Mouse (Mus musculus) activated CD4-positive, CD25-positive, alpha-beta regulatory T cell, adult 9 weeks (primary cell): ENCODE results near the gene Sec31b. TPM values are rescaled to one million over a fixed set of nuclear protein-coding genes. Genes with fewer than 3 reads are reported as not detected.

ENCODE experiments used
- polyA plus RNA-seq: library from polyadenylated mRNA; unstranded; fragments of 100-300 nt; shearing (Covaris generic); gene quantifications from one replicate; pipeline ENCODE4 v1.2.1, GENCODE M21; 2017

Sec31b gene
- polyA plus RNA-seq, result 5.9 TPM

DNA sequence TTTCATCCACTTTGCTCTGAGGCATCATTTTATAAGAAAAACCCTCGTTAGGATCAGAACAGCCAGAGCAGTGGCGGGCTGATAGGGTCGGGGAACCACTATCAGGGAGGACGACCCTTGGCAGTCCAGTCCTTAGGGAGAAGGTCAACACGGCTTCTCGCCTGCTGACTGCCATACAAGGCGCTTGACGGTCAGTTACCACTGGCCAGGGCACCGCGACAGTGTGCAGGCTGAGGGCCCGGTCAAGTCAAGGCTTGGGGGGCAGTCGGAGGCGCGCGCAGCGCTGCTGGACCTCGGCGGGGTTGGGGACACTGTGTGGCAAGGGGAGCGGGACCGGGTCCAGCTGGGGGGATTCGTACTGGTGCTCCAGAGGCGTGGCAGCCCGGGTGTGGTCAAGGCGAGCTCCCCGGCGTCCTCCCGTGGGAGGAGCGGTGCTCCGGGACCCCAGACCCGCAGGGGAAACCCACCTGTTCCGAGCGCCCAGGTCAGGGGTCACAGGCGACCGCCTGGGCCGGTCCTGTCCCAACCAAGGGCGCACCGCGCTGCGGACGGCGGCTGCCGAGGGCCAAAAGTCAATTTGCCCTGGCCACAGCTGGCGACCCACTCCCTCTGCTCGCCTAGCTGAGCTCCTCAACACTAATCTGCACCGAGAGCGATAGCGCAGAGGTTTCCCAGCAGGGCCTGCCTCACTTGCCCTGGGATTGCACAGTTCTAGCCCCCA is at the start of gene Sec31b:
Sec31b (minus strand) TSS at position 544 of the 721 bp plus-strand sequence.

DNA sequence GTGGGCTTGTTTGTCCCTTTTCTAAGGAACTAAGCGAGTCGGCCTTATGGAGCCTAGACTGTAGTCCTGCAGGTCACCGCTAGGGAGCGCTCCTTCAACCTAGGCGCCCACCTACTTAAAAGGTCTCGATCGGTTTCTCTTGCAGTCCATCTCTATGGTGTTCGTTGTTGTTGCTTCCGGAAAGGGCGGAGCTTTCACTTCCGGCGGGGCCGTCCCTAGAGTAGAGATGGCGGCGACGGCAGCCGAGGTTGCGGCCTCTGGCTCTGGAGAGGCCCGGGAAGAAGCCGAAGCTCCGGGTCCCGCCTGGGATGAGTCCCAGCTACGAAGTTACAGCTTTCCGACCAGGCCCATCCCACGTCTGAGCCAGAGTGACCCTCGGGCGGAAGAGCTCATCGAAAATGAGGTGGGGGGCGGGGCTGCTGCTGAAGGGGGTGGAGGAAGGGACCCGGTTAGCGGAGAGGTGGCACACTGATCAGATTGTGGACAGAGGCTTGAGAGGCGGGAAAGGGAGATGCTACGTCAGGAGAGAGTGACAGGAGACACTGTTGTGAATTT is 17.1 kb upstream of the Sec31b start, which contains the start of gene Hif1an:
Hif1an (plus strand) TSS at position 199 of the 555 bp plus-strand sequence.

DNA sequence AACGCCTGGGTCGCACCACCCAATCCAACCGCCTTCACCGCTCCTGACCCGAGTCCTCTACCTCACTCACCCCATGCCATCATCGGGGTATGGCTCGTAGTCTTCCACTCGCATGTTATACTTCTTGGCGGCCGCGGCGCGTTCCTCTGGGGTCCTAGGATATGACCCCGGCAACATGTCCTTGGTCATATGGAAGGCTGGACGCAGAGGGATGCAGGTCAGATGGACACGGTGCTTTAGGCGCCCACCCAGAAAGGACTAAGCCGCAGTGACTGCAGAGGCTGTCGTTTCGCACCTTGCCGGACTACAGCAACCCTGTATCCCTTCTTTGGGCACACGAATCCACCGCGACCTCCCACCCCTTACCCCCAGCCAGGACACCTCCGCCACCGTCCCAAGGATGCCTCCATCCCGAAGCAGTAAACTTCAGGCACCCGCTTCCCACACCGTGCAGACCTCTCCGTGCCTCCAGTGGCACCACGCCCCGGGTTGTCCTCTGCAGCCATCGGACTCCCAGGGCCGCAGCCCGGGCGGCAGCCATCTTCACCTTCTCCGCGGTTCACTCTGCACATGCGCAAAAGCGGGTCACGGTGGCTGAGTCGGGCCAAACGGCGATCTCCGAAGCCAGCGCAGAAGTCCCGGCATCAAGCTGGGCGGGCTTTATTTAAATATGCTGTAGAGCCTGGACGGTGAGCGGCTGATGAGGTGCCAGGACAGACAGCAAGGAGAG is 9.4 kb upstream of the Sec31b start, which contains the start of gene Ndufb8:
Ndufb8 (minus strand) TSS at position 580 of the 730 bp plus-strand sequence.

DNA sequence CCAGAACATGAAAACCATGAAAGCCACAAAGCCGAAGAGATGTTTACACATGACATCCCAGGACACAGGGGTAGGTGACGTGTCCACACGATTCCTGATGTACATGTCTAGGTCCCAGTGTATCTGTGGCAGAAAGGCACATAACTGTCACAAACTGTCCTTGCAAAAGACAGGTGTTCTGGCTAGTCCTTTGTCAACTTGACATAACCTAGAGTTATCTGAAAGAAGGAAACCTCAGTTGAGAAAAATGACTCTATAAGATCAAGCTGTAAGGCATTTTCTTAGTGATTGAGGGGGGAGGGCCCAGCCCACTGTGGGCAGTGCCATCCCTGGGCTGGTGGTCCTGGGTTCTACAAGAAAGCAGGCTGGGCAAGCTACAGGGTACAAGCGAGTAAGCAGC is 7.1 kb upstream of the Sec31b start, which contains the start of gene Gm20538:
Gm20538 (minus strand) TSS at position 101 of the 400 bp plus-strand sequence.

DNA sequence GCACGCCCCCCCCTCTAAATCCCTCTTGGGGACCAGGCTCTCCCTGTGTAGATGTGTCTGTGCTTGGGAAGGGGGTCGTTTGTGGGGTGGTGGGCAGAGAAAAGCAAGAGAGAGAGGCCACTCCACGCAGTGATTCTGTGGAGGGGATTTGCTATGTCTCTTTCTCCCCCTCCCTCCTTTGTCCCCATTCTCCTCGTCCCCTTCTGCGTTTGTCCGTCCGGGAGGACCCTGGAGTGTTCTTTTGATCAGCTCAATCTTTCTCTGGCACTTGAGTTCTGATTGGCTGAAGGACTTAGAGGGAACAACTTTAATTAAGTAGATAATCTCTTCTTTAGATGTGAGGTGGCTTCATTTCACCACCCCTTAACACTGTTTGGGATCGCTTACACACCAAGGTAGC is 52.5 kb downstream of the Sec31b start, which contains the start of gene Wnt8b:
Wnt8b (plus strand) TSS at position 345 of the 400 bp plus-strand sequence.

Other genes with a start within 250 kb of the Sec31b start
- 0.39 TPM for gene Scd4, start 212.8 kb downstream of the Sec31b start, polyA plus RNA-seq
- 0.99 TPM for gene Scd1, start 138.0 kb downstream of the Sec31b start, polyA plus RNA-seq
- gene Wnt8b, start 52.4 kb downstream of the Sec31b start, polyA plus RNA-seq, result not detected
- gene Gm20538, start 7.0 kb upstream of the Sec31b start, polyA plus RNA-seq, result 10.7 TPM
- 337 TPM for gene Ndufb8, start 9.6 kb upstream of the Sec31b start, polyA plus RNA-seq
- gene Hif1an, start 17.0 kb upstream of the Sec31b start, polyA plus RNA-seq, result 47.0 TPM
- not detected for gene Pax2, start 210.2 kb upstream of the Sec31b start, polyA plus RNA-seq